Mouse (Mus musculus): Measurements from ENCODE around the gene Eri3.
A peak's percentile ranks its signal among the peaks of the same experiment; 100 is the strongest.

Gene Eri3

GRCm38 (mm10) chr4:117623025-117623424 lies 72.9 kb downstream of the Eri3 start:
- no peak for DNase-seq (ENCODE audit: low spot score in 2 of 2)

- no peak for DNase-seq (ENCODE audit: low spot score in 2 of 2)
These were observed 74.5 kb downstream of the Eri3 start for GRCm38 (mm10) chr4:117624660-117625059.

- no peak for DNase-seq (ENCODE audit: low spot score in 2 of 2)
These were observed 78.3 kb downstream of the Eri3 start for GRCm38 (mm10) chr4:117628464-117628863.

- no peak for DNase-seq (ENCODE audit: low spot score in 2 of 2)
These were observed 80.0 kb downstream of the Eri3 start for GRCm38 (mm10) chr4:117630053-117630670.

DNA sequence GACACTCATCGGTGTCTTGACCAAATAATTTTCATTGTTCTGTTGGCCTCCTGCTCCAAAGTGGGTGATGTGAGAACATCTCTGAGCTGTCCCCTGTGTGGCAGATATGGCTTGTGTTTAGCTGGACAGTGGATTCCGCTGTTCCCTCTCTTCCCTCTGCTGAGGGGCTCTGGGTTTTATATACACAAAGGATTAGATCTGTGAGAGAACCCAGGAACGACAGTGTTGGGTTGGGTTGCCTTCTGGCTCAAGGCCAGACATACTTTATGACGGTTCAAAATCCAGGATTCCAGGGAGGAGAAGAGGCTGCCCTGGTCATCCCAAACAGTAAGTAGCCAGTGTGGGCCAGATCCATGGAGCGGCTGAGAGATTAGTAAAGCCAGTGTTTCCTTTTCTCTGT lies 83.4 kb downstream of the Eri3 start:
- no peak for DNase-seq (ENCODE audit: low spot score in 2 of 2)

DNA sequence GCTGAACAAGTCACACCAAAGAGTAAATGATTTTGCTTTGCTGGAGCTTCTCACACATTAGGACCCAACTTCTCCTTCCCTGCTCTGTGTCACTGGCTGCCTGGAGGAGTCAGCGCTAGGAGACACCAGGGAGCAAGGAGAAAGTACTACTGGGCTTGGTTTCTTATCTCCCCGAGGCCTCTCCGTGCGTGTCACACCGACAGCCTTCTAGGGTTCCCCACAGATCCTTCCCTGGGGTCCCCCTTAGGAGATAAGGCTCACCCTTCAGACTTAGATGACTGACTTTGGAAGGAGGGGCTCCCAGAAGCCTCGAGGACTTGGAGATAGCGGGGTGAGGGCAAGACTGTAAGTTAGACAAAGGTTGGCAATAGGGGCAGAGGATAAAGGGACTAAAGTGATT lies 84.5 kb downstream of the Eri3 start:
- DNase-seq (ENCODE audit: low spot score in 2 of 2): no peak

DNA sequence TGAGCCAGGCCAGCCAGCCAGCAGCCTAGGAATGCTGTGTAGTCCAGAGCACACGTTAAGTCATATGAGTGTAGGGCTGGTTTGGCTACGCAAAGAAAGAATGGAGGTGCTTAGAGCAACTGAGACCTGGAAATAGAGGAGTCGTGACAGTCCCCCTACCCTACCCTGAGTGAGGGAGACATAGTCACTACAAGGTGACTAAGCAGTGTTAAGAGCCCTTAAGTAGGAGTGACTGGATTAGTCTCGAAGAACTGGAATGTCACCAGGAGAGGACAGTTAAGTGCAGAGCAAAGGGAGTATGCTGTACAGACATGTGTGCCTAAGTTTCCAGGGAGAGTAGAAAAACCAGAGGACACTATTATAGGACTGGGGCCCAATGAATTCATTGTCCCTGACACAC lies 86.0 kb downstream of the Eri3 start:
- DNase-seq (ENCODE audit: low spot score in 2 of 2): no peak

DNA sequence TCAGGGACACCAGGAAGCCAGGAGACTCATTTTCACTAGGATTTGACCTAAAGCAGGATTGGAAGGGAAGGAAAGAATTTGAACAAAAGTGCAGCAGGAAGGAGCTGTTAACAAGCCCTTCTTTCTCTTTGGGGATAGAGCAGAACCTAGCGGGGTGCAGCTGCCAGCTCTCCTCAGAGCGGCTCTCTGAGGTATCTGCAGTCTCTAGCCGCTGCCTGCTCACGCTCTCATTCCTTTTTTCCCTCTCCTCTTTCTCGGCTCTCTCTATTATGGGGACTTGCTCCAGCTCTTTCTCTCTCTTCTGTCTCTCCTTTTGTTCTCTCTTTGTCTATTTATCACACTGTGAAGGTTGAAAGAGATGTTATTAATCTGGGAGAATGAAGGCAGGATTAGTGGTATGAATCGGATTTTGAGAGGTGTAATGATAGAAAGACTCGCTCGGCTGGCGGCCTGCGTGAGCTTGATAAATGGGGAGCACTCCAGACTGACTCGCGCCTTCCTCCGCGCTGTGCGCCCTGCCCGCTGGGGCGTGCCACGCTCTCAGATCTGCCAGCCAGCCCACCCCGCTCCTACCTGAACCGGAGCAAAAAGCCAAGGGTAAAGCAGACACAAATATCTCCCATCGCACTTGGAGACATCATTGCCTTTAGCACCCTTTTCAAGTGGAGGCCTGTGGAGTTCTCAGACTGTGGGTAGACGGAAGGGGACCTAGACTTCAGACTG lies 86.9 kb downstream of the Eri3 start:
- DNase-seq (ENCODE audit: low spot score in 2 of 2): no peak

DNA sequence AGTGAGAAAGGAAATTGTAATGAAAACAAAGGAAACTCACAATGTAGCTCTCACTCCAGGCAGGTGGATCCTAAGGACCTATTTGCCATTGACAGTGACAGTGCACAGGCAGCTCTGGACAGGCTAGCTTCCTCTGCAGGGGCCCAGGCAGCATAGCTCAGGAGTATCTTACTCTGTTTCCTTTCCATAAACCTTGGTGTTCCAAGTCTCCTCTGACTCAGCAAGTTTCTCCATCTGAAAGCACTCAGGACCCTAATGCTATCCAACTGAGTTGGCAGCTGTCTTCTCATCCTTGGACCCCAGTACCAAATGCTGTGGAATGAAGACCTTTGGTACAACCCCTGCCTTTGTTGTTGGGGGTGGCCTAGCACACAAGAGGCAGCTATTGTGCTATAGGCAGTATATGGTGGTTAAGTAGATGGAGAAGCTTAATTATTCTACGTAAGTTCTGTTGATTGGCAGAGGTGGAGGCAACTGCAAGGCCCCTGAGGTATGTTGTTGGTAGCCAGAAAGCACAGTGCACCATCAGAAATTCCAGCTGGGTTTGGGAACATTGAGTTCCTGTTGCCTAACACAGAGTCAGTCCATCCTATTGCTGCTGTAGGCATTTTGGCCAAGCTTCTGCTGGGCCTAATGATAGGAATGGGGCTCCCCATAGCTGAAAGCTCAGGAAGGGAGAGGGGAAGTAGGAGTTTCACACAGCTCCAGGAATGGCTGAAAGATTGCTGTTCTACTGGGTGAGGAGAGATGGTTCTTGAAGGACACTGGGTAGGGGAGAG lies 90.9 kb downstream of the Eri3 start:
- DNase-seq (ENCODE audit: low spot score in 2 of 2): no peak

DNA sequence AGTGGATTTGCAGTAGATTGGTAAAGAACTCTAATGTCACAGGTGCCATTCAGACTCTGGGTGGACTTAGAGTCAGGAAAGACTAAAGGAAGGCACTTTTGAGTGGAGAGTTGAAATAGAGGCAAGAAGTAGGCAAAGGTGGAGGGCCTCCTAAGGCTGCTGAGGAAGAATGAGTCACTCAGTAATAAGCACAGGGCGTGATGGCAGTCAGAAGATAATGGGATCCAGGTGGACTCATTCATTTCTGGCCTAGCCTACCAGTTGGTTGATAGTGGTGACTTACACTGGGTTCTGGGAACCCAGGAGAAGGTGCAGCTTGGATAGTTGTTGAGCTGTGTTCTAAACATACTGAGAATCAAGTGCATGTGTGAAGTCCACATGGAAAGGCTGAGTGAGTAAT lies 91.6 kb downstream of the Eri3 start:
- no peak for DNase-seq (ENCODE audit: low spot score in 2 of 2)

GRCm38 (mm10) chr4:117645031-117645435 lies 94.9 kb downstream of the Eri3 start:
- peak; percentile 65 to 74 for DNase-seq (ENCODE audit: low spot score in 2 of 2)

DNA sequence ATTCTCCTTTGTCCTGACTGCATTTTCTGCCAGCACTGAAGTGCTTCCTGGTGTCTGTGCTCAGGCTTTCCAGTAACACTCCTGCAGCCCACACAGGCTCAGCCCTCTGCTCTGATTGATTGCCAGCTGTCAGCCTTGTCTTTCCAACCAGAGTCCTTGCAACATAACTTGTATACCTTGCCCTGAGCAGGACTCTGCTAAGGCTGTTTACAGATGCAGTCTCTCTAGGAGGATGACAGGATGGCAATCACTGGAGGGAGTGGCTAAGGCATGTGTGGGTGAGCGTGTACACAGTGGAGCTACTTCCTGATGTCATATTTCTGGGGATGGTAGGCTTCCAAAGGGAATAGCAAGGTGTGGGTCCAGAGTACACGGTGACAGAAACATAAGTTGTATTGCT lies 95.7 kb downstream of the Eri3 start:
- DNase-seq (ENCODE audit: low spot score in 2 of 2): no peak

DNA sequence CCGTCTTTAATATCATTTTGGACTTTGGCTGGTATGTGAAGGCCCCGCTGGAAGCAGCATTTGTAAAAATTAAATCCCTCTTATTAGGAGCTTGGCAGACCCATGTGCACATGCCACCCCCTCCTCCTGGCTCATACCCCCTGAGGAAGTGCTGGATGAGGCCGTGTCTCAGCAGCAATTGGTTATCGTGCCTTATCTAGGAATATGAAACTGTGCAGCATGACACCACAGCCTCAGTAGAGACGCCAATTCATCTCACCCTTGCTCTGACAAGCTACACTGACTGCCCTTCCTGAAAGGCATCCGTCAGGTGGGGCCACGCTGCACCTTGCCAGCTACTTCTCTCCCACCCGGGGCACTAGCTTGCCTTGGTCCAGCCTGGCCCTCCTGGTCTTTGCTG lies 96.3 kb downstream of the Eri3 start:
- no peak for DNase-seq (ENCODE audit: low spot score in 2 of 2)

DNA sequence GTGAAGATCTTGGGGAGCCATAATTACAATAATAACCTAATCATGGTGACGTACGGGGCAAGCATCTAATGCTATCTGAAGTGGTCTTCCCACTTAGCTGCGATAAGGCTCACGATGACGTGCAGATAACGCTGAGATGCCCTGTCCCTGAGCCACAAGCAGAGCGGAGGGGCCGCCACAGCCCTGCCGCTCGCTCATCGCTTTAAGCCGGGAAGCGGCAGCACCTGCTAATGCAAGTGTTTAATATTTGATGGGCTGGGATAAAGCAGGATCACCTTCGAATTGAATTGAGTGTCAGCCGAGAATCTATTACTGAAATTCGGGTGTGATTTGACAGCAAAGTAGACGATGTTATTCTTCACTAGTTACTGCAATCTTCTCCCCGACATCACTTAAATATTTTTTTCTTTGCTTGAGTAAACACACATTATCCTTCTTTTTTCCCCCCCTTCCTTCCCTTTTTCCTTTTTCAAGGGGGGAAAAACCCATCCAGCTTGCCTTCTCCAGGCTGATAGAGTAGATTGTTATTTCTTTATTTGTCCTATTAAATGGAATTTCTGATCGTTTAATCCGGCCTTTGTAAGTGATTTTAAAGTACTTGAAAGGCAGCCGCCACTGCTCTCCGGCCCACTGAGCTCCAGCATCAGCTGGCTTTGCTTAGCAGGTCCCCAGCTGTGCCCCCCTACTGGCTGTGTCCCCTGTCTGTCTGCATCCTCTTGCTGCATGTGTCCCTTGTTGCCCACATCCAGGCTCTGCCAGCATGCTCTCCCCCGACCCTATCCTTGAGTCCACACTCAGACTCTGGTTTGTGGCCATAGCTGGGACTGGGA lies 97.0 kb downstream of the Eri3 start:
- no peak for DNase-seq (ENCODE audit: low spot score in 2 of 2)

DNA sequence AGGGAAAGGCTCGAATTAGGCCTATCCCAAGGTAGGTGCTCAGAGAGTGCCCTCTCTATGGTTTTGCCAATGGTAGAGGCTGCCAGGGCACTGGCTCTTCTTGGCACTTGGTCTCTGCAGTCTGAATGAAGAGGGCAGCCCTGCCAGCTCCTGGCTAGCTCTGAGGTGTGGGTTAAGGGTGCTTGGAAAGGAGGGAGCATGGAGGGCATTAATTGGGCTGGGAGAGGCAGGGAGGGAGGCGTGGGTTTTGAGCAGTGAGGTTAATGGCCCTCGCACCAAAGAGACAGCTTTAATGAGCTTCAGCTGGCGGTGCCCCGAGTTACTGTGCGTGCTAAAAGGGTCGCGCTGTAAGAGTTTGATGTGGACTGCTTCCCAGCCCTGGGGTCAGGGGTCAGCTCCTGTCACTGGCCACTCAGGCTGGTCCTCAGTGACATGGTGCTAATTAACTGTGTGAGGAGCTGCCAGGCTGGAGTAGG lies 101.5 kb downstream of the Eri3 start:
- DNase-seq (ENCODE audit: low spot score in 2 of 2): peak; percentile 84 to 85

- no peak for DNase-seq (ENCODE audit: low spot score in 2 of 2)
These were observed 102.6 kb downstream of the Eri3 start for GRCm38 (mm10) chr4:117652727-117653126.

DNA sequence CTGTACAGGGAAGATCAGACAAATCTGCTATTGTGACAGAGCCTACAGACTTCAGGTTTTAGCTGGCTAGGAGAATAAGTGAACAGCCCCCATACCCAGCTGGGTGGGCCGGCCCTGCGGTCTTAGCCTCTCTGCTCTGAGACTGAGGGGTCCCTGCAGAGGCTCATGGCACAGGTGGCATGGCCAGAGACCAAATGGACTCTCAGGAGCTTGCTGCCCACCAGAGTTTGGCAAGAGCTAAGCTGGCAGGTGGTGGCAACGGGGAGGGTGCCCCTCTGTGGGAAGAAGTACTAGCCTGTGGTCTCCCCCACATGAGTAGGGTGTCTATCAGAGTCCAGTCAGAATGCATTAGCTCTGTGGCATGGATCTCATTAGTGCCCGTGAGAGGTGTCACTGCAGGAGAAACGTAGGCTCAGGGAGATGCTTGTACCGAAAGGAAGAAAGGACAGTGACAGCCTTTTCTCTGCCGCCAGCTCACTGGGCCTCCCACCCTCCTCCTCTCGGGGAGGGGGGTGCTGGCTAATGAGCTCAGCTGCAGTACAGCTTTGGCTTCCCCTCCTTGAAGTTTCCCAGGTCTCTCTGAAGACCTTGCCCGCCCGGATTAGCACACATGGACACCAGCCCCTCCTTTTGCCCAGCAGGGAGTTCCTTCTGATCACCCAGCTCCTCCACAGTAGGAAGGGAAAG lies 104.0 kb downstream of the Eri3 start:
- no peak for DNase-seq (ENCODE audit: low spot score in 2 of 2)

- no peak for DNase-seq (ENCODE audit: low spot score in 2 of 2)
These were observed 104.7 kb downstream of the Eri3 start for GRCm38 (mm10) chr4:117654703-117655499.

- DNase-seq (ENCODE audit: low spot score in 2 of 2): no peak
These were observed 105.3 kb downstream of the Eri3 start for GRCm38 (mm10) chr4:117655500-117655863.

DNA sequence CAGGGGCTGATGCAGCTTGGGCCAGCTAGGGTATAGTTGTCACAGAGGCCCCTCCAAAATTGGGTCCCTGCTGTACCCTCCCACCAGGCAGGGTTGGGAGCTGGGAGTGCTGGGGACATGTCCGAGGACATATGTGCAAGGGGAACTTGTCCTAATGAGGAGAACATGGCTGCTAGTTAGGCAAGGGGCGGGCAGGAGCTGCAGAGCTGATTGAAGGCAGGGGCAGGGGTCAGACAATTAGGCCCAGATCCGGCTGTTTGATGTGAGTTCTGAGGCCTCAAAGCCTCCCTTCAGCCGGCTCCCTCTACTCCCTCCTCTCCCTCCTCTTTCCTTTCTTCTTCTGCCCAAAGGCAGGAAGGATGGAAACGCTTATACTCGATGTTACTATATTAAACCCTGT lies 106.8 kb downstream of the Eri3 start:
- no peak for DNase-seq (ENCODE audit: low spot score in 2 of 2)

GRCm38 (mm10) chr4:117657646-117658045 lies 107.5 kb downstream of the Eri3 start:
- peak; percentile 76 to 85 for DNase-seq (ENCODE audit: low spot score in 2 of 2)

Data from right cerebral cortex, postnatal 10 days (tissue).